Mouse (Mus musculus) ES-Bruce4 (cell line): Measurements from ENCODE around the gene Dnah11. TPM values are rescaled to one million over a fixed set of nuclear protein-coding genes. Genes with fewer than 3 reads are reported as not detected.

Source experiments
- H3K27ac ChIP-seq: 2 replicates; pipeline ENCODE4 v1.5.1; 2012; ENCODE audit warnings: low read length, inconsistent platforms; ENCODE audit not compliant: insufficient read depth
- H3K27me3 ChIP-seq: 2 replicates; pipeline ENCODE4 v1.6.1; 2012; ENCODE audit warnings: mild to moderate bottlenecking, low read length, inconsistent platforms; ENCODE audit not compliant: control insufficient read depth, poor library complexity, insufficient read depth, severe bottlenecking
- H3K36me3 ChIP-seq: 2 replicates; pipeline ENCODE4 v1.6.1; 2012; ENCODE audit warnings: inconsistent platforms, mild to moderate bottlenecking, low read length, moderate library complexity; ENCODE audit not compliant: control insufficient read depth, poor library complexity, insufficient read depth, severe bottlenecking
- H3K4me1 ChIP-seq: one replicate; pipeline ENCODE4 v1.8.1; 2011; ENCODE audit warnings: low read length; ENCODE audit not compliant: control insufficient read depth, insufficient read depth
- H3K4me3 ChIP-seq: 2 replicates; pipeline ENCODE4 v1.5.1; 2011; ENCODE audit warnings: low read depth, mild to moderate bottlenecking, low read length
- H3K9ac ChIP-seq: 2 replicates; pipeline ENCODE4 v1.6.1; 2012; ENCODE audit warnings: low read depth, mild to moderate bottlenecking, inconsistent platforms; ENCODE audit not compliant: poor library complexity, severe bottlenecking
- H3K9me3 ChIP-seq: replicated peaks from 2 replicates; pipeline ENCODE4 v1.6.1; 2012; ENCODE audit warnings: mild to moderate bottlenecking, low read length, inconsistent platforms; ENCODE audit not compliant: control insufficient read depth, poor library complexity, insufficient read depth, severe bottlenecking
- CTCF ChIP-seq: IDR thresholded peaks from one replicate; pipeline ENCODE4 v1.8.1; 2011; ENCODE audit warnings: low read depth, low read length
- EP300 ChIP-seq: IDR thresholded peaks from 2 replicates; pipeline ENCODE4 v1.6.1; 2011; ENCODE audit warnings: low read depth, low read length; ENCODE audit not compliant: insufficient read depth
- POLR2A ChIP-seq: IDR thresholded peaks from one replicate; pipeline ENCODE4 v1.8.1; 2011; ENCODE audit warnings: low read length; ENCODE audit not compliant: insufficient read depth
- polyA plus RNA-seq: library from polyadenylated mRNA; stranded (reverse); fragments of >200 nt; gene quantifications from 2 replicates; pipeline ENCODE4 v1.2.4, GENCODE M21; 2011; ENCODE audit warnings: low read depth; ENCODE audit not compliant: missing spikeins, insufficient read depth, insufficient read length

Gene Dnah11
- polyA plus RNA-seq, result 0.07 TPM in 1 of 2 replicates, not detected in the other

GRCm38 (mm10) chr12:118198386-118199093 is at the start of gene Dnah11:
Dnah11 (minus strand) TSS chr12:118199043.
- H3K27me3 ChIP-seq, result no peaks in the 10 kb centered on the region; the same call in 1 of the 2 replicates

GRCm38 (mm10) chr12:118221182-118221581 is 22.3 kb upstream of the Dnah11 start:
- Histone ChIP-seq H3K4me1 (no peaks in the 10 kb centered on the region), H3K4me3 (no peak overlapping the region), H3K9ac (no peak overlapping the region), H3K36me3 (no peaks in the 10 kb centered on the region), H3K27me3 (no peaks in the 10 kb centered on the region), H3K9me3 (no peaks in the 10 kb centered on the region), H3K27ac (no peak overlapping the region)
- TF ChIP-seq CTCF (no peak), EP300 (no peak), POLR2A (no peak)

More at GRCm38 (mm10) chr12:118198386-118199093, at the start of gene Dnah11:
- TF ChIP-seq EP300, result no peak
- TF ChIP-seq POLR2A, result no peak
- no peak for TF ChIP-seq CTCF
- 0 out of 2 replicates have a peak within 1 kb of the TSS, but pooled peaks have one; percentile 35 for H3K9ac ChIP-seq
- no peak within 1 kb of the TSS for H3K27ac ChIP-seq
- H3K4me1 ChIP-seq, result no peaks in the 10 kb centered on the region
- no peaks in the 10 kb centered on the region for H3K36me3 ChIP-seq
- peak within 1 kb of the TSS; percentile 90 for H3K4me3 ChIP-seq
- no peaks in the 10 kb centered on the region for H3K9me3 ChIP-seq

GRCm38 (mm10) chr12:118220062-118220461 is 21.2 kb upstream of the Dnah11 start:
- TF ChIP-seq CTCF, result no peak
- TF ChIP-seq EP300, result no peak
- TF ChIP-seq POLR2A, result no peak
- no peaks in the 10 kb centered on the region for H3K9me3 ChIP-seq
- H3K4me1 ChIP-seq, result no peaks in the 10 kb centered on the region
- H3K27ac ChIP-seq, result no peak overlapping the region
- H3K9ac ChIP-seq, result no peak overlapping the region
- no peaks in the 10 kb centered on the region for H3K36me3 ChIP-seq
- no peaks in the 10 kb centered on the region for H3K27me3 ChIP-seq
- no peak overlapping the region for H3K4me3 ChIP-seq

GRCm38 (mm10) chr12:118212163-118212562 is 13.3 kb upstream of the Dnah11 start:
- Histone ChIP-seq H3K4me3 (no peak overlapping the region), H3K9me3 (no peaks in the 10 kb centered on the region), H3K27me3 (no peaks in the 10 kb centered on the region; the same call in 1 of the 2 replicates), H3K27ac (no peak overlapping the region), H3K36me3 (no peaks in the 10 kb centered on the region), H3K4me1 (no peaks in the 10 kb centered on the region), H3K9ac (no peak overlapping the region)
- TF ChIP-seq CTCF (no peak), EP300 (no peak), POLR2A (no peak)

- Histone ChIP-seq H3K4me3 (no peak overlapping the region), H3K9me3 (no peaks in the 10 kb centered on the region), H3K36me3 (no peaks in the 10 kb centered on the region), H3K27ac (no peak overlapping the region), H3K27me3 (no peaks in the 10 kb centered on the region; the same call in 1 of the 2 replicates), H3K9ac (no peak overlapping the region), H3K4me1 (no peaks in the 10 kb centered on the region)
- TF ChIP-seq CTCF (no peak), POLR2A (no peak), EP300 (no peak)
These were observed 2.3 kb downstream of the Dnah11 start for GRCm38 (mm10) chr12:118196583-118196982.

GRCm38 (mm10) chr12:118189535-118189934 is 9.3 kb downstream of the Dnah11 start:
- TF ChIP-seq EP300 (no peak), POLR2A (no peak)
- no peak overlapping the region for H3K9ac ChIP-seq
- H3K4me3 ChIP-seq, result no peak overlapping the region
- H3K27ac ChIP-seq, result no peak overlapping the region
- H3K27me3 ChIP-seq, result no peaks in the 10 kb centered on the region
- H3K9me3 ChIP-seq, result no peaks in the 10 kb centered on the region
- no peaks in the 10 kb centered on the region for H3K36me3 ChIP-seq
- H3K4me1 ChIP-seq, result no peaks in the 10 kb centered on the region
